Mouse (Mus musculus) adipocyte (in vitro differentiated cells): ENCODE measurements around the gene Slc39a12.

ENCODE experiments used
- DNase-seq: peaks from one replicate; pipeline ENCODE4 v3.0.0-alpha.2; 2016; ENCODE audit warnings: low spot score

Slc39a12 gene

DNA sequence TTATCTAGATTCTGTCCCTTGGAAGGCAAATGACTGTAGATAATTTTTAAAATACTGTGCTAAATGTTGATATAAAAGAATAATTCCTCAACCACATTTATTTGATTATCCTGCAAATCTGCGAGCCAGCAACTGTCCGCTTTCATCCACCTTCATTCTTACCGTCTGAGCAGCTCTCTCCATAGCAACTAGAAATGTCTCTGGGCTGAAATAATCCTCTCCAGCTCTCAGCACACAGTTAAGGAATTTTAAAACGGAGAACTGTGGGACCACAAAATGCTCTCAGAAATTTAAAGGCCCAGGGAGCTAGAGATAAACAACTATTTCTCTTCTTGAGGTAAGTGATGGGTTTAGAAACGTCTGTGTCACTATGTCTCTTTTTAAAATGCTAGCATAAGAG is at the start of gene Slc39a12:
Slc39a12 (plus strand) TSS at position 155 of the 400 bp plus-strand sequence.
- DNase-seq = no peak

DNA sequence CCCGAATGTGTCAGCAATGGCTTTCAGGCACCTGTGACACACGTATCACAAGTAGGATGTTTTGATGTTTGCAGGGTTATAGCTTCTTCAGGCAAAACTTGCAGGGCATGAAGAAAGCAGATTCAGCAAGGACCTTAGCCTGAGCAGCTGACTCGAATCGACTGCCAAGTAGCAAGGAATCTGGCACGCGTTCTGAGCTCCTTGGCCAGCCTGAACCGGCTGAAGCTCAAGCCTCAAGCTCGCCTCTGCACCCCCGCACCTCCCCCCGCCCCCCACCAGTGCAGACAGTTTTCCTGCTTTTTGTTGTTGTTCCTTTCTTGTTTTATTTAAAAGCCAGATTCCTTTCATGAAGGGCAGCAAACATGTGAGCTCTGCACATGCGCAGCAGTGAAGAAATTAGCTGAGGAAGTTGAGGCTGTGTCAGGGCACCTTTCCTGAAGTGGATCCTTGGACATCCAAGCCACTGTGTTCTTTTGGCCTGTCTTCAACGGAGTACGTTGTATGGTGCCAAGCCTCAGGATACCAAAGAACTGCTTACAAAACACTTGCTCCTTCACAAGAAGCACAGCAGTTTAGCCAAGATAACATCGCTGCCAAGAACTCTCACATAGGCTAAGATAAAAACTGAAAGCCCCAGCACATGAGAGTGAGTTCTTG is 46.3 kb upstream of the Slc39a12 start:
- DNase-seq = peak; percentile 95

DNA sequence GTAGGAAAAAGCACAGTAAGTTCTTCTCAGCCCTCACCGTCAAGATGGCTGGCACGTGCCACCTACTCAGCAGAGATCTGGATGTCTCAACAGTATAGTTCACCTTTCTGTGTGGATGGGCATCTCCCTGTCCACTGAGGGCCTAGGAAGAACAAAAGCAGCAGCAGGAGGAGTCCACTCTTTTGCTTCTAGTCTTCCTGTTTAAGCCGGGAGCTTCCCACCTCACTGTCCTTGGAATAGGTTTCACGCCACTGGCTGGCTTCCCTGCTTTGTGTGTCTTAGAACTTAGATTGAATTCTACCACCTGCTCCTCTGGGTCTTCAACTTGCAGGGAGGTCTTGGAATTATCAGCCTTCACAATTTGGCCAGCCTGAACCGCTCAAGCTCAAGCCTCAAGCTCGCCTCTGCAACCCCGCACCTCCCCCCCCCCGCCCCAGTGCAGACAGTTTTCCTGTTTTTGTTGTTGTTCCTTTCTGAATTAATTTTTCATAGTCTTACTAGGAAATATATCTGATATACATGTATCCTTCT is 45.7 kb upstream of the Slc39a12 start:
- DNase-seq = no peak

DNA sequence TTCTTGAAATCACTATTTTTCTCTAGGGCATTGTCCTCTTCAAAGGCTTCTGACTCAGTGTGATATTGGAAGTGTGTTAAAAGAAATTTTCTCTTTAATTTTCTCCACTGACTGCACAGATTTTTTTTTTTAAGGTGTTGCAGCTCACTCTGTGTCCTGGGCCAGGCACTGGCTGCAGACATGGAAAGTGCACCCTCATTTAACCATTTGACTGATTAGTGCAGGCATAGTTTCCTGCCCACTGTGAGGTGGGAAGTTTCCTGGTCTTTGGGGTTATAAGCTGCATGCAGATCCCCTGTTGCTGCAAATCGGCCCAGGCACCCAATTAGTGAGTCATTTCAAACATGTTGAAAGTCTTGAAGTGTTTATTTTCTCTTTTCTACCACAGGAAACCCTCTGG is 740 bp downstream of the Slc39a12 start:
- no peak for DNase-seq

DNA sequence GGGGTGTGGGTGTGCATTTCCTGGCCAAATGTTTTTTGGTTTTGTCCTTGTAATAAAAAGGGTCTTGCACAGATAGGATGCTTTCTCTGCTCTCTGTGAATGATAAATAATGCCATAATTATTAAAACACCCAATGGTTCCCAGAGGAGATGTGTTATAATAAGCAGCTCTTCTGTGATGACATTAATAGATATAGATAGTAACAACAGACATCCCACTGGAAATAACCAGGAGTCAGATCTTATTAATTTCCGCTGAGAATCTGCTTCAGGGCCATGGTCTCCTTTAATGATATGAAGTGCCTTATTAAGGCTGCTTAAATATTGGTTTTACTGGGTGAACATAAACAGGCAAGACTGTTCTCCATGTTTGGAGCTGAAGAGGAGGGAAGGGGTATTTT is 2.8 kb downstream of the Slc39a12 start:
- DNase-seq = no peak

DNA sequence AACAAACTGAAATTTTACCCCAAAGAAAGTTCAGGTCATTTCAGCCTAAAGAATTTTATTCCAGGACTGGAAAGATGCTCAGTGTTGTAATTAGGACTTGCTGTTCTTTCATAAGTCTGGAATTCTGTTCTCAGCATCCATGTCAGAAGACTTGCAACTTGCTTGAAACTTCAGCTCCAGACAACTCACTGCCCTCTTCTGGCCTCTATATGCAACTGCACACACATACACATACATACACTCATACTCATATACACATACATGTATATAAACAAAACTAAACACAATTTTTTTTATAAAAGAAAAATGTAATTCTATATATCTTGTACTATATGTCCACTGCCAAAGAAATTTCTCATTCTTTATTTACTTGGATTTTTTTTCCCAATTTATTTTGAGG is 14.9 kb downstream of the Slc39a12 start:
- no peak for DNase-seq

DNA sequence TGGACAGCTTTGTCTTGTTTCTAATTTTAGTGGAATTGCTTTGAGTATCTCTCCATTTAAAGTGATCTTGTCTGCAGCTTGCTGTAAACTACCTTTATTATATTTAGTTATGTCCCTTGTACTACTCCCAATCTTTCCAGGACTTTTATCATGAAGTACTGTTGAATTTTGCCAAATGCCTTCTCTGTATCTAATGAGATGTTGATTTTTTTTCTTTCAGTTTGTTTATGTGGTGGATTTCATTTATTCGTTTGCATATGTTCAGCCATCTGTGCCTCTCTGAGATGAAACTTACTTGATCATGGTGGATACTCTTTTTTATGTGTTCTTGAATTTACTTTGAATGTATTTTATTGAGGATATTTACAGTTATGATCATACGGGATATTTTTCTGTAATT is 40.9 kb downstream of the Slc39a12 start:
- DNase-seq = no peak

DNA sequence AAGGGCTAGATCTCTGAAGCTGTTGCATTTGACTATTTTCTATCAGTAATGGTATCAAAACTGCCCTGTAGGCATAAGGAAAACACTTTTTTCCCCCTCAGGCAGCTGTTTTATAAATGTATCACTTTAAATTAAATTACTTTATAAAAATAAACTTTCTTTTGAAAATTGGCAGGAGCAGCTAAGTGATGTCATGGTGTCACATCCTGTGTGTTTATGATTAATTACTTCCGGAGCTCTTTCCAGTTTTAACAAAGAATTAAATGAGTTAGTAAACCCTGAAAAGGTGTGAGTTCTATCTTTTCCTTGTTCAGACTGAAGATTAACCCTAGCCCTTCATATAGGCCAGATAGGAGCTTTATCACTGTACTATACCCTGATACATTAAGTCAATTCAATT is 59.2 kb downstream of the Slc39a12 start:
- DNase-seq = peak; percentile 12

DNA sequence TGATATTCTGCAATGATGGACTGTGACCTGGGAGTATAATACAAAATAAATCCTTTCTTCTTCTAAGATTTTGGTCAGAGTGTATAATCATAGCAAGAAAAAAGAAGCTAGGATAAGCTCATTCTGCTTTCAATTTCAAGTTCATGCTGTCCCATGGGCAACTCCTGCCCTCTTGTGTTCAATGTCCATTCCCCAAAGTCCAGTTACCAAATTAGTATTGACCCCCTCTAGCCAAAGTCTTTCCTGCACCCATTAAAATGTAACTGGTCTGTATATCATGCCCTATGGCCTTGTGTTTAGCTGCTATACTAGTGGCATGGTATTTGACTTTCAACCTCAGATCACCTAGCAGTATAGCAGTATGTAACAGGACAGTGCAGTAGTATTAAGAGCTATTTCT is 62.8 kb downstream of the Slc39a12 start:
- peak; percentile 72 for DNase-seq

DNA sequence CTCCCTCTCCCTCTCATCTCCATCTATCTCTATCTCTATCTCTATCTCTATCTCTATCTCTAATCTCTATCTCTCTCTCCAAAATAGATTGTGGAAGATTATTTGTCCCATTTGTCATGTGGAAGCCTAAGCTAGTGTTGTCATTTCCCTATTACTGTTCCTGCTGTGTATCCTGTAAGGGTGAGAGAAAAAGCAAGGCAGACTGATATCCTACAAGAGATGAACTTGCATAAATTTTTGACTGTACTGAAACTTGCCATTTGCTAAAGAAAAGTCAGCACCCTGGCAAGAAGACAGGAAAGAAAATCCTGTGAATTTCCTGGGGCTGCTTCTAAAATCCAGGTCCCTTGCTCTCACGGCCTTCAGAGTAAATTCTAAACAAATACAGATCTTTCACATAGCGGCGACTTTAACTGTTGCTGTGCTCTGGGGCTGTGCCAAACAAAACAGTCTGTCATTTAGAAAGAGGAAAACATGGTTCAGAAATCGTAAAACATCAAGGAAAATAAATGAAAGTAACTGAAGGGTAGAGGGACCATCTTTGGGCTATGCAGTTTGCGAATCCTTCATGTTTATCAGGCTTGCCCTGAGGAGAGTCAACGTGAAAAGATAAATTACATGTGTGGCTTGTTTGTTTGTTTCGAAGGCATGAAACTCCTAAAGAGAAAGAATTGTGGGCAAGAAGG is 67.0 kb downstream of the Slc39a12 start:
- DNase-seq = peak; percentile 74

DNA sequence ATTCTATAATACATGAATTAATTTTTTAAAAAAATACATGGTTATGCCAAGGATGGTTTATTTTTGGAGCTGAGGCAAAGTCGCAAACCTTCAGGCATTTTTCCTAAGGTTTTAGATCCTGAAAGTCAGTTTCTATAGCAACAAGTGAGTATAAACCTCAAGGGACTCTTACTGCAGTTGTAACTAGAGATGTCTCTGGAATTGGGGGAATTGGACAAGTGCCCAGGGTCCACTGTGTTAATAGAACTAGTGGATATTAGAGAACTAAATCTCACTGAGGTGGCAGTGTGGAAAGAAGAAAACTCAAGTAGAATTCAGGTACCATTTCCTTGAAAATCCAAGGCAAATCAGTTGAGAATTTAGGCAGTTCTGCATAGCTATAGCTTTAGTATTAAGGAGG is 76.3 kb downstream of the Slc39a12 start:
- no peak for DNase-seq

DNA sequence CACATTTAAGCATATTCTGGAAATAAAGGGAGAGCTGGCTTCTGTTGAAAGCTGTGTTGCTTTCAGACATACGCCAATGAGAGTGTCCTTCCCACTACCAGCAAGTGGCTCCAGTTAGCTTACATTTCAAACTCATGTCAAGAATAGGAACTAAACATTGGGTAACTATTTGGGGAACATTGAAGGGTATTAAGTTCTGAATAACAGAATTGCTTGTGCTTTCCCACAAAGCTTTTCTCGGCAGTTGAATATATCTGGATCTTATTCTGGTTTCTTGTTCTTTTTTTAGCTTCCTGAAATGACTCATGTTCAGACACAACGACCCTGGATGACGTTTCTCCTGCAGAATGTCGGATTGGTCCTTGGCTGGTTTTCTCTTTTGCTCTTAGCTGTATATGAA is 106.0 kb downstream of the Slc39a12 start:
- peak; percentile 8 for DNase-seq

DNA sequence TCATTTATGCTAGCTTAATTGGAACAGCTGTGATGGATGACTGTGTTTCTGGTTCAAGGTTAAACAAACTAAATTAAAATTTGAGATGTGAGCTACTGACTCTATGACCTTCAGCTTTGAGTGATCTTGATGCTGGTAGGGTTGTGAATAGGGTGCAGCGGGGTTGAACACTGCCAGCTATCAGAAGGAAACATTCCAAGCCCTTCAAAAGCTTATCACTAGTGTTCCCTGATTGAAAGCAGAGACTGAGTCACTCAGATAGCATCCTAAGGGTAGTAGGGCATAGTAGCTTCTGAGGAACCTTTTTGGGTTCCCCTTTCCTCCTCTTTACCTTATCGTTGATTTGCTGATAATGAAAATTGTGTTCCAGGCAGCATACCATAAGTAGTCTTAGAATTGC is 108.0 kb downstream of the Slc39a12 start:
- DNase-seq = no peak

DNA sequence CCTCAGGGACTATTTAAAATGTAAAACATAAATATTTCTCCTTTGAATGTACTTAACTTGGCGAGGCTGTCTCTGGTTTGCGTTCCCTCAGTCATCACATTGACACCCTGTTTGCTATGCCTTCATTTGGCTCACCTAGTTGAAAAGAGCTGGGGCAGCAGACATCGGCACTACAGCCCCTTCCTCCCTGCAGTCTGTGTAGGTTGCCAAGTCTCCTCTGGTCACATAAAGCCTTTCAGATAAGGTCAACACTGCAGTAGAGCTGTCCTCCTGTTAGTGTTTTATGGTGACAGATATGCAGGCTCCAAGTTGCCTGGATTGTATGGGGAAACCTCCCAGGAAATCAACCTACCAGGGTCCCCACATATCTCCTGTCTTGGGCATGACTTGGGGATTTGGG is 114.4 kb downstream of the Slc39a12 start:
- DNase-seq = no peak

DNA sequence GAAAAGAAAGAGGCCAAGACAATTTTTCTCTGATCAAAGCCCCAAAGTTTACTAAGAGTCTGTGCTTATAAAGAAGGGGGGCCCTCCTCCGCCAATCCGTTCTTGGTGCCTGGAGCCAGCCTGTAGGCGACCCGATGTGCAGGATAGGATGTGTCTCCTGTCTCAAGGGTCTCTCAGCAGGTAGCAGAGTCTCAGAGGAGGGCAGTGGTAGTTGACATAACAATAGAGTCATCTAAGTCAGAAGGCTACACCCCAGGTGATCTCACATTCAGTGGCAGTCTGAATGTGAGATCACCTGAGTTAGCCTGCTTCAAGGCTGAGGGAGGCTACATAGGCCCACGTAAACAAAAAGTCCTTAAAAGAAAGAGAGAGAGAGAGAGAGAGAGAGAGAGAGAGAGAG is 130.1 kb downstream of the Slc39a12 start:
- DNase-seq = no peak

DNA sequence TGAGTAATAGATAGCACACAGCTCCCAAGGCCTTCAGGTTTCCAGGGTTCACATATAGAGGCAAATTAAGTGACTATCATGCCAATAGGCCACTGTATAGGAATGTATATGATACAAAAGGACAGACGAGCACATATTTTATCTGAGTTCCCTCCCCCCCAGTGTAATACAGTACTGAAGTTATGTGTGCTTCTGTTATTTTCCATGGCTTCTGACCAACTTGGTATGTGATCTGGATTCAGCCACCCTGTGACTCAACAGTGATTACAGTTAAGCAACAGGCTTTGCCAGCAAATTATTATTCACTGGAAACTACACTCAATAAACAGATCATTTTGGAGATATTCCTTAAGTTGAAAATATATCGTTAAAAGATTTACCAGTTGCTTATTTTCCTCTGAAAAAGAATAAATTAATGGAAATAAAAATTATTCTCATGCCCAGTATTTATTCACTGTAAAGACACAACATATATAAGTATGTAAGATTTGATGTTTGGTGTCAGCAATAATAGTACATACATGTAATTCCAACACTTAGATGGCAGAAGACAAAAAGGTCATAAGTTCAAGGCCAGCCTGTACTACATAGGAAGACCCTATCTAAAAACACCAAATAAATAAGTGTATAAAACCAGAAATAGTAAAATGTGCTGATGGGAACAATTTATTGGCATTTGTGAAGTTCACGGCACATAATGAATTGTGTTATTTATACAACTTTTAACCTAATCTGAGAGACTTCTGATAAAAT is 146.4 kb downstream of the Slc39a12 start:
- DNase-seq = peak; percentile 76

DNA sequence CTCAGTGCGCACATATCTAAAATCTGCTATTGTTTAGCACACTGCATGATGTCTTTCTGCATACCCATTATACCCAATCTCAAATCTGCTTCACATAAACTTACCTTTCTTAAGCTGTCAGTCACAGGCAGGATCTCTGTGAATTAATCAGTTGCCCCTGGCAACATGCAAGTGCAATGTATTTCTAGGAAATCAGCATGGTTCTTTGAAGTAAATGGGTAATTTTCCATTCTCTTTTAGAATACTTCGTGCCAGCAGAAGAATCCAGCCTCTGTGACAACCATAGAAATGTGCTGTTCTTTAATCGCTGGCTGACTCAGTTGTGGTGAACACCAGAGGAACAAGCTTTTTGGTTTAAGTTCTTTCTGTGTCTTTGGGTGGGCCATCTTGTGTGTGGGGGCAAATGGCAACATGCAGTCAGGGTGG is 147.1 kb downstream of the Slc39a12 start:
- DNase-seq = no peak

DNA sequence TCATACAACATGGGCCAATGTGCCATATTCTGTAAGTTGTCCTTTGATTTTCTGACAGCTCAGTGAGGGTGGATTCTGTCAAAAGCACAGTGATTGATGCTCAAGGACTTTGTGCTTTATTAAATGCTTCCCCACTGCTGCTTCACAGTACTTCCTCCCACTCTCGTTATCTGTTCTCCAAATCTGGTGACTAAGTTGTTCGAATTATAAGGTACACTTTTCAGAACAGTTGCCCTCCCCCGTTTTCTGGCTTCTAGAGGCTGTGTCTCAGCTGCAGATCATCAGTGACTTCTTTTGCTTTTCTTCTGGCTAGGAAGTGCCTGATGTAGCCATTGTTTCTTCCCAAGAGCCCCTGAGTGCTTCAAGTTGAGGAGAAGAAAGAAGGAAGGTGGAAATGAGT is 149.7 kb downstream of the Slc39a12 start:
- DNase-seq = no peak

DNA sequence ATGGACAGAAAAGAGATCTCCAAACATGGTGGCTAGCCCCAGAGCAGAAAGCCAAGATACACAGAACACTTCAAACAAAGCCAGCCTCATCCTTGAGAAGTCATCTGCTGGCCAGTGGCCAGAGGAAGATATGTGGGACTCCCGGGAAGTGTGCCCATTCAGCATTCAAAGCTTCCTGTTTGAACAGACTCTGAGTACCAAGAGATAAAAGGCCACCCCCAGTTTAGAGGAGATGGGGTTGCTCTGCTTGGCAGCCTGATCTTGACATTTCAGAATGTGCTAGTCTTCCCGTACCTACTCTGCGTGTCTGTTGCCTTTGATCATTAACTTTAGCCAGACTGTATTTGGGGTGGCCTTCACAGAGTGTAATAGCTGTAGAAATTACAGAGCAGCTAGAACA is 155.2 kb downstream of the Slc39a12 start:
- DNase-seq = no peak

DNA sequence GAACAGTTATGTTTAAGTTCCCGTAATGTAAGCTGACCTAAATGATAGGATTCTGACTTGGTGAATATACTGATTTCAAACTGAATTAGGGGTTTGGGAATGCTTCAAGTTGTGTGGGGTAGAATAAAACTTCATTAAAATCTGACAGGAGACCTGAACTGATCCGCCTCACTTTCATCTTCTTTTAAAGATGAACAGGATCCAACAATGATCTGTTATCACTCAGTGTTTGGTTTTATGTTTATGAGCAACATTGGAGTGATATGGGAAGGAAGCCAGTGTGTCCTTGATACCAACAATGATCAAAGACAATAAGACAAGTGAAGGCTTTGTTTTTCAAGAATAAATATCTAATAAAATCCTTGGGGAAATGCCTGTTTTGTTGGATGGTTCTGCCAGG is 155.7 kb downstream of the Slc39a12 start:
- no peak for DNase-seq
